Mouse (Mus musculus) heart, postnatal 36 days (tissue): ENCODE measurements around the gene Gm26602. TPM values are rescaled to one million over a fixed set of nuclear protein-coding genes. Genes with fewer than 3 reads are reported as not detected.

Experiments
- DNase-seq, 2 experiments: peaks; one replicate each; pipeline ENCODE4 v3.0.0; 2021 to 2022
- intact Hi-C: fragments of 180-260 bp; cut with DNase I; formaldehyde crosslinking; loops from one replicate; pipeline ENCODE4 v1.15.1; 2025
- total RNA-seq, 2 experiments: library from RNA; stranded (reverse); gene quantifications; 2 replicates each; pipeline ENCODE4 v1.2.3; 2021

Gm26602 gene
- not detected for total RNA-seq

GRCm38 (mm10) chr10:79910556-79910955, at the start of gene Gm26602:
Gene Gm26602, plus strand, starts transcription at chr10:79910856.
- DNase-seq = no peak
- intact Hi-C loops = no loop called here

GRCm38 (mm10) chr10:79861230-79862048, 49.2 kb upstream of the Gm26602 start:
- no peak for DNase-seq
- intact Hi-C loops = no loop called here

- DNase-seq = no peak
- intact Hi-C loops = no loop called here
Observed at GRCm38 (mm10) chr10:79862049-79862788, 48.4 kb upstream of the Gm26602 start.

- intact Hi-C loops = no loop called here
- no peak for DNase-seq
Observed at GRCm38 (mm10) chr10:79862925-79863324, 47.7 kb upstream of the Gm26602 start.

GRCm38 (mm10) chr10:79864351-79865188, 46.1 kb upstream of the Gm26602 start:
- intact Hi-C loops = no loop called here
- no peak for DNase-seq

- no peak for DNase-seq
- intact Hi-C loops = no loop called here
Observed at GRCm38 (mm10) chr10:79865189-79865601, 45.5 kb upstream of the Gm26602 start.

GRCm38 (mm10) chr10:79865801-79866295, 44.8 kb upstream of the Gm26602 start:
- intact Hi-C loops = no loop called here
- DNase-seq = no peak

GRCm38 (mm10) chr10:79866601-79867000, 44.1 kb upstream of the Gm26602 start:
- no peak for DNase-seq

GRCm38 (mm10) chr10:79871845-79872244, 38.8 kb upstream of the Gm26602 start:
- DNase-seq = no peak
- intact Hi-C loops = no loop called here

More at GRCm38 (mm10) chr10:79866601-79867000, 44.1 kb upstream of the Gm26602 start:
- intact Hi-C loops = no loop called here

- no peak for DNase-seq
- intact Hi-C loops = no loop called here
Observed at GRCm38 (mm10) chr10:79872862-79873261, 37.8 kb upstream of the Gm26602 start.

- DNase-seq = no peak
- intact Hi-C loops = no loop called here
Observed at GRCm38 (mm10) chr10:79873313-79873712, 37.3 kb upstream of the Gm26602 start.

- DNase-seq = no peak
- intact Hi-C loops = no loop called here
Observed at GRCm38 (mm10) chr10:79873715-79874289, 36.9 kb upstream of the Gm26602 start.

- intact Hi-C loops = no loop called here
- DNase-seq = no peak
Observed at GRCm38 (mm10) chr10:79874290-79874862, 36.3 kb upstream of the Gm26602 start, which contains the start of the genes Prtn3 and Plppr3. Gene Prtn3, plus strand, starts transcription at chr10:79874476. Gene Plppr3, minus strand, starts transcription at chr10:79874634.

GRCm38 (mm10) chr10:79877174-79877573, 33.5 kb upstream of the Gm26602 start:
- no peak for DNase-seq
- intact Hi-C loops = no loop called here

- peak in 1 of 2 experiments; percentile 60 for DNase-seq
- intact Hi-C loops = no loop called here
Observed at GRCm38 (mm10) chr10:79877757-79878156, 32.9 kb upstream of the Gm26602 start.

GRCm38 (mm10) chr10:79879527-79879926, 31.1 kb upstream of the Gm26602 start:
- intact Hi-C loops = no loop called here
- DNase-seq = no peak

- DNase-seq = no peak
- intact Hi-C loops = no loop called here
Observed at GRCm38 (mm10) chr10:79880721-79881120, 29.9 kb upstream of the Gm26602 start.

GRCm38 (mm10) chr10:79881981-79882380, 28.7 kb upstream of the Gm26602 start:
- intact Hi-C loops = loop anchor here (2.0 kb wide), 2 partner anchors 43 to 47 kb away; no protein-coding TSS in a partner anchor
- DNase-seq = no peak

- DNase-seq = peak; percentile 80 to 84
- intact Hi-C loops = loop anchor here (2.0 kb wide), 2 partner anchors 41 to 49 kb away; no protein-coding TSS in a partner anchor
Observed at GRCm38 (mm10) chr10:79883297-79884084, 27.2 kb upstream of the Gm26602 start.
